Mouse (Mus musculus) heart, postnatal 0 days (tissue): ENCODE measurements at regions not wholly inside any gene's neighbourhood (a gene's known extent, or its start where the extent isn't known, plus 50 kb on each side); places are given as distances from the start of the nearest gene placed in this dataset.
A peak's percentile ranks its signal among the peaks of the same experiment; 100 is the strongest.

Experiments used
- ATAC-seq: fragments of 200-750 bp; cut with Nextera tagmentation; 2 replicates; pipeline ENCODE4 v1.8.0; 2017; ENCODE audit warnings: low read depth, moderate number of reproducible peaks, moderate library complexity; ENCODE audit not compliant: insufficient read depth
- DNase-seq: peaks from one replicate; pipeline ENCODE4 v3.0.0-alpha.2; 2016; ENCODE audit warnings: low spot score
- H3K27ac ChIP-seq: fragments of 300-500 bp; sonication (generic); 2 replicates; pipeline ENCODE4 v1.5.1; 2014; ENCODE audit warnings: low read depth, mild to moderate bottlenecking
- H3K27me3 ChIP-seq: fragments of 300-500 bp; sonication (generic); 2 replicates; pipeline ENCODE4 v1.6.1; 2014; ENCODE audit warnings: low read length, mixed read lengths; ENCODE audit not compliant: control insufficient read depth, insufficient read depth
- H3K36me3 ChIP-seq: fragments of 300-500 bp; sonication (generic); replicated peaks from 2 replicates; pipeline ENCODE4 v1.6.1; 2014; ENCODE audit warnings: low read length, mixed read lengths; ENCODE audit not compliant: control insufficient read depth, insufficient read depth
- H3K4me1 ChIP-seq: fragments of 300-500 bp; sonication (generic); 2 replicates; pipeline ENCODE4 v1.6.1; 2014; ENCODE audit warnings: antibody characterized with exemption; ENCODE audit not compliant: control insufficient read depth, insufficient read depth
- H3K4me2 ChIP-seq: fragments of 300-500 bp; sonication (generic); 2 replicates; pipeline ENCODE4 v1.6.1; 2014; ENCODE audit warnings: low read depth, mild to moderate bottlenecking, low read length, moderate library complexity
- H3K4me3 ChIP-seq: fragments of 300-500 bp; sonication (generic); 2 replicates; pipeline ENCODE4 v1.5.1; 2014; ENCODE audit warnings: low read depth, low read length
- H3K9ac ChIP-seq: fragments of 300-500 bp; sonication (generic); replicated peaks from 2 replicates; pipeline ENCODE4 v1.6.1; 2014; ENCODE audit warnings: low read depth, low read length, mixed read lengths
- H3K9me3 ChIP-seq: fragments of 300-500 bp; sonication (generic); replicated peaks from 2 replicates; pipeline ENCODE4 v1.6.1; 2016; ENCODE audit warnings: low read length; ENCODE audit not compliant: control insufficient read depth
- CTCF ChIP-seq: IDR thresholded peaks from 2 replicates; pipeline ENCODE4 v1.5.1; 2016; ENCODE audit warnings: antibody characterized with exemption, control low read depth, low read depth
- EP300 ChIP-seq: IDR thresholded peaks from 2 replicates; pipeline ENCODE4 v1.6.1; 2016; ENCODE audit warnings: antibody characterized with exemption, low read depth
- WGBS: fragments of 180-500 bp; shearing (Covaris S2); extraction: QIAGEN DNeasy Blood & Tissue Kit; methylation state at CpG from one replicate; pipeline ENCODE4 v1.1.7; 2014; 5-methylcytosine and 5-hydroxymethylcytosine counted together

DNA sequence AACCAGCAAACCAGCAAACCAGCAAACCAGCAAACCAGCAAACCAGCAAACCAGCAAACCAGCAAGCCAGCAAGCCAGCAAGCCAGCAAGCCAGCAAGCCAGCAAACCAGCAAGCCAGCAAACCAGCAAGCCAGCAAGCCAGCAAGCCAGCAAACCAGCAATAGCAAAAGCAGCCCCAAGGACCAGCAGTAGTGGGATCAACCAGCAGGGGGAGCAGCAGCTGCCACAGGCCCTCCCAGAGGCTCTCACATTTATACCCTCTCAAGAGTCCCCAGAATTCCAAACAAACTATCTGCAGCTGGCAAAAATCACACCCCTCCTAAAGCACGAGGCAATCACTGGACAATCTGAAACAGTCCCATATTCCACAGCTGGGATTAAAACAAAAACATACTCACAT is 341.6 kb upstream of the Hs6st1 start:
- no peak for DNase-seq
- no peak overlapping the region for H3K4me2 ChIP-seq
- no peaks in the 10 kb centered on the region; the same call in 1 of the 2 replicates for H3K4me1 ChIP-seq
- 26% methylated on average over 1 of the region's 1 CpGs for WGBS
- no peaks in the 10 kb centered on the region for H3K9me3 ChIP-seq
- H3K27ac ChIP-seq = no peak overlapping the region
- no peak overlapping the region for H3K4me3 ChIP-seq
- H3K36me3 ChIP-seq = no peaks in the 10 kb centered on the region
- H3K9ac ChIP-seq = no peak overlapping the region
- no peak for ATAC-seq
- peak; percentile 54 for TF ChIP-seq CTCF
- no peak for TF ChIP-seq EP300
- H3K27me3 ChIP-seq = no peaks in the 10 kb centered on the region

DNA sequence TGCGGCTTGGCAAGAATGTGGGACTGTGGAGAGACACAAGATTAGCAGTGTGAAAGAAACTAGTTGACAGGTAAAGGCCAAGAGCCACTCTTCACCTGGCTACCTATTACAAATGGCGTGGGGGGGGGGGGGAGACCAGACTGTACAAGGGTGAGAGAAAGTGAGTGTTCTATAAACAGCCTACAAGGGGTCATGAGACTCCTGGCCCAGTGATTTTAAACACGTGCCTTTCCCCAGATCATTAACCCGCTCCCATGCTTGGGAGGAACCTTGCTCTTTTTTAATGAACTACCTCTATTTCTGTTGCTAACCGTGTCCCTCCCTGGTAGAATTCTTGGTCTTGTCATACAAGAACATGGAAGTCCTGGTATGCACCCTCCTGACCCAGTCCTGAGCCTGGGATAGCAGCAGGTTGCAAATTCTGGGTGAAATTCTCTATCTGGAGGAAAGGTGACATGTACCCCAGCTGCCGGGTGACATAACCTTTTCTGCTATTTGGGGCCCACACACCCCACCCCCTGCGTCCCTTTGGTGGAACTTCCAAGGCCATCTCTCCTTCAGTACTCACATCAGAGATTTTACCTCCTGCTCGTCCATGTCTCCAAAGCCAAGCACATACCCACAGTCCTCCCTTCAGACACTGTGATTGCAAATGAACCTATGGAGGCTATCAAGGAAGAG is 340.8 kb upstream of the Hs6st1 start:
- no peak overlapping the region for H3K4me2 ChIP-seq
- no peak for TF ChIP-seq EP300
- no peak for TF ChIP-seq CTCF
- H3K27me3 ChIP-seq = no peaks in the 10 kb centered on the region
- ATAC-seq = no peak
- no peak overlapping the region for H3K9ac ChIP-seq
- 84% methylated on average over 8 of the region's 8 CpGs for whole genome bisulfite sequencing
- no peak overlapping the region for H3K4me3 ChIP-seq
- H3K9me3 ChIP-seq = no peaks in the 10 kb centered on the region
- no peaks in the 10 kb centered on the region for H3K36me3 ChIP-seq
- DNase-seq = no peak
- H3K27ac ChIP-seq = no peak overlapping the region
- H3K4me1 ChIP-seq = no peaks in the 10 kb centered on the region; the same call in 1 of the 2 replicates

DNA sequence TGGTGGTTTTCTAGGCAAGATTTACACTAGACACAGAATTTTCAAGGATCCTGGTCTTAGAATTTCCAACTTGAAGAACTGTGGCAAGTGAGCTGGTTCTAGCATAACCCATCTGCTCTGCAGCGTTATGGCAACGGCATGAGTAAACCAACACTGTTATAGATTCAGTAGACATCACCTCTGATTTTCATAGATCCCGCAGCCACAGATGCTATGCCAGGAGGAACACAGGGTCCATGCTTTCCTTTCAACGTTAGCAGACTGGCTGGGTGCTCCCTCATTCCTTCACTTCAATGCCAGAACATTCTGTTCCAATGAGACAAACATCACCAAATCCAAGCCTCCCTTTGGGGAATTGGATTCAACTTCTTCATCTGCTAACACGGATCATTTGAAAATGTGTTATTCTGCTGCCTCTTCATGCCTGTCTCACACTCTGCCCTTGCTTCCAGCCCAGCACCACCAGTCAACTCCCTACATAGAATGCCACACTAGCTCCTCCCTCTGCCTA is 338.4 kb upstream of the Hs6st1 start:
- H3K9me3 ChIP-seq = no peaks in the 10 kb centered on the region
- 75% methylated on average over 5 of the region's 5 CpGs for WGBS
- no peak overlapping the region for H3K4me3 ChIP-seq
- no peak for DNase-seq
- H3K27ac ChIP-seq = no peak overlapping the region
- TF ChIP-seq CTCF (no peak), EP300 (no peak)
- no peaks in the 10 kb centered on the region for H3K27me3 ChIP-seq
- ATAC-seq = no peak
- H3K4me2 ChIP-seq = no peak overlapping the region
- no peaks in the 10 kb centered on the region; the same call in 1 of the 2 replicates for H3K4me1 ChIP-seq
- H3K36me3 ChIP-seq = no peaks in the 10 kb centered on the region
- no peak overlapping the region for H3K9ac ChIP-seq

DNA sequence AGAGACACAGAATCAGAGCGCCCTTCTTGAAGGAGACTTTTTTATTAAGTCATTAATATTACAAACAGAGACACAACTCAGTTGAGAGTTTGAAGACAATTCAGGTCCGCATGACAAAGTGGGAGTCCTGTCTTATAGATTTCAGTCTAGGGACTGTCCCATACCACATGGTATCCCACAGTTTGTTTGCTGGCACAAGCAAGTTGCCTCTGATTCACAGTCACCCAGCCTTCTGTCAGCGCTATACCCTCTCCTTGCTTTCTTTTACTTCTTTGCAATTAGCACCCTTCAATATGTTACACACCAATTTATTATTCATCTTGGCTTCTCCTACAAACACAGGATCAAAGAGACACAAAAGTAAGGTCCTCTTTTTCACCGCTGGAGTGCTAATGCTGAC is 337.9 kb upstream of the Hs6st1 start:
- Histone ChIP-seq H3K36me3 (no peaks in the 10 kb centered on the region), H3K4me3 (no peak overlapping the region), H3K4me1 (no peaks in the 10 kb centered on the region), H3K4me2 (no peak overlapping the region), H3K27me3 (no peaks in the 10 kb centered on the region), H3K9me3 (no peaks in the 10 kb centered on the region), H3K27ac (no peak overlapping the region), H3K9ac (no peak overlapping the region)
- WGBS = 78% methylated on average over 4 of the region's 4 CpGs
- ATAC-seq = no peak
- no peak for TF ChIP-seq CTCF
- TF ChIP-seq EP300 = no peak
- no peak for DNase-seq

DNA sequence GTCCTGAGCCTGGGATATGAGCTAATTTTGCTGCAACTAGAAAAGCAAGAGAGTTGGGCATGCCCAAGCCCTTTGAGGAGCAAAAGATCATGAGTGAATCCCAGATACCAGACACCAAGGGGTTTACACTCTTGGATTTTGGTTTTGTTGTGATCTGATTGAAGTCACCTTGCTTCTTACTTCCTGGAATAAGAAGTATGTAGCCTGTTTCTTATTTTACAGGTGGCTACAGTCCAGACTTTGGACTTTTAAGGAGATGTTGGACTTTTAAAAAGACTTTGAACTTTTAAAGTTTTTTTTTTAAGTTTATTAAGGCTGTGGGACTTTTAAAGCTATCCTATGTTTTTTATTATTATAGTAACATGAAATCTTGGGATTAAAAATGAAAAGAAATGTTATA is 332.0 kb upstream of the Hs6st1 start:
- DNase-seq = no peak
- H3K36me3 ChIP-seq = no peaks in the 10 kb centered on the region
- H3K4me1 ChIP-seq = no peaks in the 10 kb centered on the region
- no peak overlapping the region for H3K9ac ChIP-seq
- no peak for ATAC-seq
- no peak overlapping the region for H3K4me3 ChIP-seq
- no peak for TF ChIP-seq EP300
- TF ChIP-seq CTCF = no peak
- no peak overlapping the region for H3K4me2 ChIP-seq
- no peaks in the 10 kb centered on the region for H3K27me3 ChIP-seq
- no peaks in the 10 kb centered on the region for H3K9me3 ChIP-seq
- no peak overlapping the region for H3K27ac ChIP-seq

DNA sequence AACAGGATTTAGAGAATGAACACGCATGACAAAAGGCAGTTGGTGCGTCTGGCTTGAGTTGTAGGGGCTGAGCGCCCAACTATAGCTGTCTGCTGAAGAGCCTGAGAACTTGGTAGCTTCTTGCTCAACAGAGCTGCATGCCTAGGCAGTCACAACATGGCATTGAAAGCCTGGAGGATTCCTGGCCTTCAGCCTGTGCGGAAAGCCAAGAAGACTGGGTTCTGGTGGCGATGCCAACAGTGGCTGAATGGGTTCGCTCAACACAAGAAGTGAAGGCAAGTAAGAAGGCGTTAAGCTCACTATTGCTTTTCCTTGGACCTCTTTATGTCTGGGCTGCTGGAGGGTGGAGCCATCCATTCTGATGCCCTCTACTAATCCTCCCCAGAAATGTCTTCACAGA is 318.6 kb upstream of the Hs6st1 start:
- no peak for ATAC-seq
- Histone ChIP-seq H3K4me3 (no peak overlapping the region), H3K4me2 (no peak overlapping the region), H3K9ac (no peak overlapping the region), H3K9me3 (no peaks in the 10 kb centered on the region), H3K27me3 (no peaks in the 10 kb centered on the region), H3K36me3 (no peaks in the 10 kb centered on the region), H3K27ac (no peak overlapping the region), H3K4me1 (no peaks in the 10 kb centered on the region; the same call in 1 of the 2 replicates)
- 91% methylated on average over 7 of the region's 7 CpGs for WGBS
- no peak for TF ChIP-seq CTCF
- TF ChIP-seq EP300 = no peak
- DNase-seq = no peak
